Mouse (Mus musculus) erythroblast, adult 5-6 weeks (primary cell): Measurements from ENCODE around the gene Tescl. TPM values are rescaled to one million over a fixed set of nuclear protein-coding genes. Genes with fewer than 3 reads are reported as not detected.

Experiments
- ATAC-seq: replicated peaks from 2 replicates; pipeline ENCODE4 v1.8.0; 2016; ENCODE audit warnings: moderate number of reproducible peaks, mild to moderate bottlenecking, moderate TSS enrichment, inconsistent platforms; ENCODE audit not compliant: poor library complexity, low FRiP score, severe bottlenecking
- total RNA-seq, 2 experiments: library from RNA; stranded (forward) in 1 of 2; stranded (reverse) in 1 of 2; fragments of 150-400 nt in 1 of 2; fragments of 200-764, 138-1000 nt in 1 of 2; gene quantifications; 2 replicates each; pipeline versions ENCODE4 v1.2.3 to v1.2.4; 2015 to 2017; ENCODE audit warnings: low replicate concordance in 2 of 2

Tescl gene
- total RNA-seq, 2 experiments from 2014 or later = not detected

DNA sequence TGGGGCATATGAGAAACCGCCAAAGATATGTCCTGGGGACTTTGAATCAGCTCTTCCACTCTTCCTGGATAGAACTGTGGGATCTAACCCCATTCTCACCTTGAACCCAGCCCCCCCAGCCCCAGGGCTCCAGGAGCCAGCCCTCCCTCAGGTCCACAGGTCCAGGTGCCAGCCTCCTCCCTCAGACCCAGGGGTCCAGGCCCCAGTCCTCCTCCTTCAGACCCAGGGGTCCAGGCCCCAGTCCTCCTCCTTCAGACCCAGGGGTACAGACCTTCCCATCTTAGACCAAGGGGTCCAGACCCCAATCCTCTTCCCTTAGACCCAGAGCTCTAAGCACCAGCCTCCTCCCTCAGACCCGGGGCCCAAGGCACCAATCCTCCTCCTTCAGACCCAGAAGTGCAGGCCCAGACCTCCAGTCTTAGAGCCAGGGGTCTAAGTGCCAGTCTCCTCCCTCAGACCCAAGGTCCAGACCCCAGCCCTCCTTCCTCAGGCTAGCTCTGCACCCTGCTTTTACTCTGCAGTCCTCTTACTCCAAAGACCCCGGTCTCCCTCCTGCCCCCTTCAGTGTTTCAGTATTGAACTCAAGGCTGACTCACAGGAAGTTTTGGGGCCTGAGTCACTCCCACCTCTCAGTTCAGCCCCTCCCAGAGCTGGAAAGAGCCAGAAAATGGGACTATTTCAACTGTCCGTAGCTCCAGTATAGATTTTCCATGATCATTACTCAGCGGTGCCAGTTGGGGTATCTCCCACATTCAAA, 31.7 kb upstream of the Tescl start:
- no peak for ATAC-seq

DNA sequence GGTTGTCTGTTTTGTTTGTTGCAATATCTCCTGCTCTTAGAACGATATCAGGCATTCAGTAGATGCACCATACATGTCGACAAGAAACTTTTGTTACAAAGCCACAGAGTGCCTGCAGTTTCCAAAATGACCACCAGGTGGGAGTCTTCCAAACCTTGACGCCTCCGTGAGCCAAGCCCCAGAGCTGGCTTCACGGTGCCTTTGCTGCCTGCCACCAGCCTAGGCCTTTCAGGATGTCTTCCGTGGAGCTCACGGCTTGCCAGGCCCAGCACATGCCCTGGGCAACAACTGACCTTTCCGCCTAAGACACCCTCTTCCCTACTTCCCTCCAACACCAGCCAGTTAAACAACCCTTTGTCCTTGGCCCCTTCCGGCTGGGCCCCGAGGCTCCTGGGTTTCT, 31.1 kb upstream of the Tescl start:
- ATAC-seq = peak; percentile 73

DNA sequence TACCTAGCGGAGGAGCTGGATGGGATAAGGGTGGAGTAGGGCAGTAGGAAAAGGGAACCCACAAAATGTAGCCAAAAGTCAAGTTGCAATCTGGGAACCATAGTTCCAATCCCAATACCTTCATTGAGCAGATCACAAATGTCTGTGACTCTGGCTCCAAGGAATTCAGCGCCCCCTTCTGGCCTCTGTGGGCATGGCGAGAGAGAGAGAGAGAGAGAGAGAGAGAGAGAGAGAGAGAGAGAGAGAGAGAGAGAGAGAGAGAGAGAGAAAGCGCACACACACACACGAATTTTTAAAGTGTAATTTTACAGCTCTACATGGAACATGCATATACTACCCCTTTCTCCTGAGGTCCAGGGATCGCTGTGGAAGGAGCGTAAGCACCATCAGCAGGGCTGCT, 29.5 kb upstream of the Tescl start:
- 0 out of 2 replicates have a peak, but pooled peaks have one; percentile 26 for ATAC-seq

DNA sequence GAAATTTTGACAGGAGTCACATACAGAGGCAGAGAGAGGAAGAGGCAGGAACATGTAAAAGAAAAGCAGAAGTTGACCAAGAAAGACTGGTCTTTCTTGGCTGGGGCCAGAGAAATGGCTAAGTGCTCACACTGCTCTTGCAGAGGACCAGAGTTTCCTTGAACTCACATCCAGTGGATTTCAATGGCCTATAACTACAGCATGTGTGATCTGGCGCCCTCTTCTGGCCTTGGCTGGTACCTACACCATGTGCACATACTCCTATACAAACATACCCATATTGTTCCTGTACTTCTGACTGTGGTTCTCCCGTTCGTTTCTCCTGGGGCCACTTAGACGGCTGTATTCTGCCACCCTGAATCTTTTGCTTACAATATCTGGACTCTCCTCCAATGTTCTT, 27.3 kb upstream of the Tescl start:
- no peak for ATAC-seq

DNA sequence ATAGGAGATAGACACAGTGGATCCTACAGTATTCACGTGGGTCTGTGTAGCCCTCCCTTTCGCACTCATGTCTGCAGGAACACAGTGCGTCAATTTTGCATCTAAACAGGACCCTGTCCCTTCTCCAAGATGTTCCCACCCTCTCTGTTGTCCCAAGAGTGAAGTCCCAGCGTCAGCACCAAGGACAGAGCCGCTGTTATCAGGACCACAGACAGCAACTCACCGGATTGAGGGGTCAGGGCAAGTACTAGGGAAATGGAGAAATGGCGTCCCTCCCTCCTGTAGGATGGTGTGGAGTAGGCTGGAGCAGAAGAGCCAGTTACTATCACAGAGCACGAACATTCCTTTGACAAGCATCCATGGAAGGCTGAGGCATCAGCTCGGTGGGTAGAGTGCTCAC, 25.5 kb upstream of the Tescl start:
- no peak for ATAC-seq

DNA sequence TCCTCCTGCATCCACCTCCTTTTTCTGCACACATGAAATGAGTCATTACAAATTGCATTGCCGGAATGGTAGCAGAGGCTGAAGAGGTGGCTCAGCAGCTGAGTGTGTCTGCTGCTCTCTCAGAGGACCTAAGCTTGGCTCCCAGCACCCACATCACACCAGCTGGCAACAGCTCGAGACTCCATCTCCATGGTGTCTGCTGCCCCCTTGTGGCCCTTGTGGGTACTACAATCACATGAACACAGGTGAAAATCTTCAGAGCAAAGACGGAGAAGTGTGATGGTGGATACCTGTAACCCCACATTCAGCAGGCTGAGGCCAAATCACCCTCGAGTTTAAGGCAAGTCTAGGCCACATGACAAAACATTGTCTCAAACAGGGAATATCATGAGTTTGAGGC, 24.2 kb upstream of the Tescl start:
- ATAC-seq = 0 out of 2 replicates have a peak, but pooled peaks have one; percentile 51

DNA sequence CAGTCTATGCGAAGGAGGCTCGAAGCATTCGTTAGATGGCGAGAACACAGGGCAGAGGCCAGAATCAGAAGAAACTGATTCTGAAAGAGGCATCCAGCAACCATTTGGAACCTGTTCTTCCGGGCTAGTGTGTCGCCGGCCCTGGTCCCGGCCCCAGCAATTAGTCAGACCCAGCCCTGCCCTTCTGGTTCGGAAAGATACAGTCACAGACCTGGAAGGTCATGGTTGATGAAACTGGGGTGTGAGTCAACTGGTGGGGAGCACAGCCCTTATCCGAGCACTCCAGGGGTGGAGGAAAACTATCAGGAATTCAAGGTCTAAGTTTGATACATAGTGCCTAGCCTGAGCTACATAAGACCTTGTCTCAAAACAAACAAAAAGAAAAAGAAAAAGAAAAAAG, 22.3 kb upstream of the Tescl start:
- ATAC-seq = no peak

DNA sequence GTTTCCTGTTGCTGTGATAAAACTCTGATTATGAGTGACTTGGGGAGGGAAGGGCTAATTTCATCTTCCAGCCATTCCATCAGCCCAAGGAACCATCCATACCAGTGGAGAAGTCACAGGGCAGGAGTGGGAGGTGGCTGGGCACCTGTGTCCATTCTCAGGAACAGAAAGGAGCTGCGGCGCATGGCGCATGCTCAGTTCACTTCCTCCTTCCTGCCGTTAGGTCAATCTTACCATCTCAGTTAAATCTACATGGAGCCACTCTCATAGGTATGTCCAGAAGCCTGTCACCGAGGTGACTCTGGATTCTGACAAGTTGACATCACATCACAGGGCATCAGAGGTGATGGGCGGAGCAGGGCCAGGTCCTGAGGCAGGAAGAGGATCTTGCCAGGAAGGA, 21.9 kb upstream of the Tescl start:
- no peak for ATAC-seq

DNA sequence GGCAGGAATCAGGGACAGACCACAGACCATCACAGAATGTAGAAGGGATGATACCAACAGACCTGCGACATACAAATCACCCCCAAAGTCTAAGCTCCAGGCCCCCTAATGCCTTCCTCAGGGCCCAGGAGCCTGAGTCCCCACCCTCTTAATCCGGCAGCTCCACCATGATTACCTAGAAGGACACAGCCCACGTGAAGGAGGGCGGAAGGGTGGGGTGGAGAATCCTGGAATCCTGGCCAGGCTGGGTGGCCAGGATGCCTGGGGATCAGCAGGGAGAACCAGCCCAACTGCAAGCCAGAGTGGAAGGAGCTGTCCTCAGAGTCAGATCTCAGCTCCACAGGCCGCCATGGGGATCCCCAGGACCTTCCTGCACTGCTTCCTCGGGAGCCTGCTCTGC, 15.2 kb upstream of the Tescl start, which contains the start of gene Lypd5:
Gene Lypd5 (plus strand): TSS at position 301 of the 400 bp plus-strand sequence.
- no peak for ATAC-seq

DNA sequence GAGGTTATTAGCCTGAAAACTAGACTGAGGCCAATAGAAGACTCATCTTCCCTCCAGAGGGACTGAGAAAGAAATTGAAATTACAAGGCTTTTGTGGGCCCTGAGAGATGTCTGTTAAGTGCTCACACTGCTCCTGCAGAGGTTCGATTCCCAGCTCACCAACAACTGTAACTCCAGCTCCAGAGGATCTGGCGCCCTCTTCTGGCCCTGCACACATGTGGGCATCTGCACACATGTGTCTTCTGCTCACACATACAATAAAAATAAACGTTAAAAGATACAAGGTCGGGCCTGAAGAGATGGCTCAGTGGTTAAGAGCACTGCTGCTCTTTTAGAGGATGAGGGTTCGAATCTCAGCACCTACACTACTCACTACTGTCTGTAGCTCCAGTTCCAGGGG, 12.7 kb upstream of the Tescl start:
- ATAC-seq = no peak

DNA sequence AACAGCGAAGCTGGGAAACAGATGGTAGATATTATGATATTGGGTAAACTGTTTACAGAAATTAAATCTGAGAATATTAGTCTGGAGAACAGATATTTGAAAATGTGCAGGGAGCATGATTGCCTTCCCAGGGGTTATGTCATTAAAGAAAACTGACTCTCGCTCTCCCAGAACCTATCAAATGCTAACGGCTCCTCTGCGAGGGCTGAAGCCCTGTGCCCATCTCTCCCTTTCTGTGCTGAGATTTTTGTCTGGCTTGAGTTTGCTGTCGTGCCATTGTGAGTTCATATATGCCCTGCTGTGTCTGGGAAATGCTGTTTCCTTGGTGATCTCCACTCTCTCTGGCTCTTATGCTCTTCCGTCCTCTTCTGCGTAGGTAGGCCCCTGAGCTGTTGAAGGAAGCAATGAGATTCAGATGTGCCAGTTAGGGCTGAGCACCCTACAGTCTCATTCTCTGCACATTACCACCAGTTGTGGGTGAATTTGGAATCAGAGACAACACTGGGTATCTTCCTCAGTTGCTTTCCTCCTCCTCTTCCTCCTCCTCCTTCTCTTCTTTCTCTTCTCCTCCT, 10.1 kb upstream of the Tescl start:
- ATAC-seq = no peak

DNA sequence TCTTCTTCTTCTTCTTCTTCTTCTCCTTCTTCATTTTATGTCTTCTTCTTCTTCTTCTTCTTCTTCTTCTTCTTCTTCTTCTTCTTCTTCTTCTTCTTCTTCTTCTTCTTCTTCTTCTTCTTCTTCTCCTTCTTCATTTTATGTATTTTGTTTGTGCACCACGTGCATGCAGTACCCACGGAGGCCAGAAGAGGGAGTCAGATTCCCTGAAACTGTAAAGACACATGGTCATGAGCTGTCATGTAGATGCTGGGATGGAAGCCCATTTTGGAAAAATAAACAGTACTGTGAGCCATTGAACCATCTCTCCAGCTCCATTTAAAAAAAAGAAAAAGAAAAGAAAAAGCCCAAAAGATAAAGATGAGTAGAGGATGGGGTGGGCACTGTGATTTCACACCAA, 4.5 kb upstream of the Tescl start:
- ATAC-seq = no peak

DNA sequence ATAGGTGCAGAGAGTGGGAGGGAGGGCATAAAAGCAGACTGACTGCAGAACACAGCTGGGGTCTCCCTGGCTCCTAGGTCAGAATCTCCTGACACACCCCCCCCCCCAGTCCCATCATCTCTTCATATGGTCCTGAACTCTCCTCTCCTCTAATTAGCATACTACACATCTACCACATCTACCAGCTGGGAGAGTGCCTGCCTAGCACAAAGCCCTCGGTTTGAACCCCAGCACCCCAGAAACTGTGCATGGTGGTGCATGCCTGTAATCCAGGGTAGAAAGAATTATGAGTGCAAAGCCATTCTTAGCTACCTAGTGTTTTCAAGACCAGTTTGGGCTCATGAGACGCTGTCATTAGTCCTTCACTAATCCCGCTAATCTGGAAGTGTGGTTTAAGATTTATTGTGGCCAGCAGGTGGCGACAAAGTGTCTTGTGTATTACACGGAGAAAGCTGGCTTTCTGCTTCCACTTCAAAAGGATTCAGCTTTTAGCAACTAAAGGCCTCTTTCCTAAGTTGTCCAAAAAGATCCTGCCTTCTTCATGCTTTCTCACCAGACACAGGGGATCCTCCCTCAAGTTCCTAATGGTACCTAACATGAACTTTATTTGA, 2.1 kb upstream of the Tescl start:
- ATAC-seq = peak; percentile 76; the same call in 1 of the 2 replicates

DNA sequence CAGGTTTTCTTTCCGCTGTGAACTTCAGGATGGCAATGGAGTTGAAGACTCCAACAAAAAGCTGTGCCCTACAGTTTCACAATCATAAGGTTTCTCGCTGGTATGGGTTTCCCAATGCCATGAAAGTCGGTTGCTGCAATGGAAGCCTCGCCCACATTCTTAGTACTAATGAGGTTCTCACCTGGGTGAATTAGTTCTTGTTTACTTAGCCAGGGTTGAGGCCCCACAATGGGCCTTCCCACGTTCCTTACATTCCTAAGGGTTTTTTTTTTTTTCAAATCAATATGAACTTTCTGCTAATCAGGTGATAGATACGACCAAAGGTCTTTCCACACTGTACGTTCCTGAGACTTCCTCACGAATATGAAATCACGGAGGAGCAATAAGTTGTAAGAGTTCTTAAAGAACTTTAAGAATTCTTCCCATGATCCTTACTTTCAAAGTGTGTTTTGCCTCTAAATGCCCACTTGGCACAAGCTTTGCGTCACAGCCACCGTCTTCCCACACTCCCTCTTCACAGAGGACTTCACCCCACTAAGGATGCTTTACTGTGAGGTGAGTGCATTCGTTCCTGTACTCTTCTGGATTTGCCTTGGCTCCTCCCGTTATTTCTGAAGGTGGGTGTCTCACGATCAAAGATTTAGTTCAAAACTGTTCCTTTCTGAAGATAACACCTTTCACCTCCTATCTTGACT, 6.3 kb downstream of the Tescl start:
- no peak for ATAC-seq

DNA sequence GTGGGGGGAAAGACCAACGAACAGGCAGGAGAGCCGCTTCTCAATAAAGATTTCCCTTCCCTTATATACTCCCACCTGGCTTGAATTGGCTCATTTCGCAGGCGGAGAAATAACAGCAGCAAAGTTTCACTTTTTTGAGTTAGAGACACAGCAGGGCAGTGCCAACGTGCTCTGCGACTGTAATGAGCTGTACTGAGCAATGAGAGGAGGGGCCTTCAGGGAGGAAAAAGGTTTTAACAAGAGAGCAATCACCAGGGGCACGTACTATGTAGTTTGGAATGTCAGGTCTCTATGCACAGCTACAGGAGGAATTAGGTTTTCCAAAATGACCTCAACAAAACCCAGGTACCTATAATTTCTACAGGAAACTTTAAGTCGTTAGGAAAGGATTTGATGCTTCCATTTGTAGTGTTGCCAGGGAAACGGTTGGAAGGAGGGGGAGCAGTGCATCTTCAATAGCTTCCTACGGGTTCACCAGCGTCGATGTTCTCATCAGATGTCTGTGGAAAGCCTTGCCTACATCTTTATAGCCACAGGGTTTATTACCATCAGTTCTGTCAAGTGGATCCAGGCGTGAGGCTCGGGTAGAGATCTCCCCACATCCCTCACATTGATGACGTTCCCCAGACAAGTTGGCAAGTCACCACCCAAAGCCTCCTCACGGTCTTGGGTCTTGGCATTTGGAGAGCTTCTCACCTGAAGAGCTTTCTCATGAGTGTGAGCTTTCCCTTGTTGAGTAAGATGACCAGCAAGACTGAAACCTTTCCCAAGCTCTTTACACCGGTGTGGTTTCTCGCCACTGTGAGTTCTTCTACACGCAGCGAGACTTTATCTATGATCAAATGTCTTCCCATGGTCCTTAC, 7.2 kb downstream of the Tescl start:
- no peak for ATAC-seq

DNA sequence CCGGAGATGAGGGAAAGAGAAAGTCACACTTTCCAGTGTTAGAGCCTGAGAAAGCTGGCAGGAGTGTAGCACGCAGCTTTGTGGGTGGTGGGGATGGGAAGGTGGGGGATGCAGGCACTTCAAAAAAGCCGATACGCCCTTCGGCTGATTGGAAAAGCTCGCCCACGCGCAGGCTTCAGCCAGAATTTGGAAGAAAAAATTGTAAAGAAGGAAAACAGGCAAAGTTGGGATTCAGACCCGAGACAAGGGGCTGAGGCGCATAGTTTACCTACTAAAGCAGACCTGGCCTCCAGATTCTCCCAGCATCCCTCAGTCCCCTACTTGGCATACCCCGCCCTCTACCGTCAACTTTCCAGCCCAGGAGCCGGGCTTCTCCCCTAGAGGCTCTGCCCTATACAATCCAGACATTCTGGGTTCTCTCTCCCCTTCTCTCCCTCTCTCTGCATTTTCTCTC, 8.0 kb downstream of the Tescl start:
- no peak for ATAC-seq

DNA sequence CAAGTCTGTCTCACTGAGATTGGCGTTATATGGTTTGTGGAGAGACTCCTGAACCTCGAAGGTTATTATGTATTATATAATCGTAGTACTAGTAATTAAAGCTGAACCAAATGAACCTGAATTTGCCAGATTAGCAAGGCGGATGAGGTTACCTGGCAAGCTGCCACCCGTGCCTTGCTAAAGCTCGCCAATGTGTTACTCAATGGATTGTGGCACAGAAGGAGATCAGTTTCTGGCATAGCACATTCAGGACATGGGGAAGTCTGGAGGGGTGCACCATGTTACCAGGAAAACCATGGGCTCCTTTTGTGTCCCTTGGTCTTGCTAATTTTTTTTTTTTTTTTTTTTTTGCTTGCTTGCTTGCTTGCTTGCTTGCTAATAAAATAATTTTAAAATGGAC, 8.5 kb downstream of the Tescl start:
- ATAC-seq = no peak

DNA sequence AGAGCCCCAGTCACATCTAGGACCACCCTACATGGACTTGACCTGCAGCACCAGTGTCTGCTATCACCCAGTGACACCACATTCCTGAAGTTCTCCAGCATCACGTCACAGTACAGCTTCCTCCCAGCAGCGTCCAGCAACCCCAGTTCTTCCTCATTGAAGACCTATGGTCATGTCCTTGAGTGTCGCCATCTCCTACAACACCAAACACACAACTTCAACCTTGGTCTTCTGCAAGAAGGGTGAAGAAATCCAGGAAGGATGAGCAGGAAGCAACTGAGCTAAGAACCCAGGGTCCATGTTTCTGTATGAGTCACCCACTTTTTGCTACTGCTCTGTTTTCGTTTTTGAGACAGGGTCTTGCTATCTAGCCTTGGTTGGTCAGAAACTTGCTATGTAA, 11.1 kb downstream of the Tescl start:
- no peak for ATAC-seq

DNA sequence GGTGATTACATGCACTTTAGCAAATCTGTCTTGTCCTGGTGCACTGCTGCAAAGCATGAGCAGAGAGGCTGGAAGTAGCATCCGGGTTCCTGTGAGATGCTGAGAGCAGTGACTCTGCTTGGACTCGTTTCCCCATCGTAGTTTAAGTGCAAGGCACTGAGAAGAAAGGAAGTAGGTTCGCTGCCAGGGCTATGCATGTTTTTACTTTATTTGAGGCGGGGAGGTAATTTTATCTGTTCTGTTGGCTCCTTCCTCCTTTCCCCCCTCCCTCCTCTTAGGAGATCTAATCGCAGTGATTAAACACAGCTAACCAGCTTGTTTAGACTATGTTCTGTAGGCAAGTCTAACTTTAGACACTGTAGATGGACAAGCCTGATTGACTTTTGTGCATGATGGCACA, 14.8 kb downstream of the Tescl start:
- ATAC-seq = no peak
